In the genomic region with DNA sequence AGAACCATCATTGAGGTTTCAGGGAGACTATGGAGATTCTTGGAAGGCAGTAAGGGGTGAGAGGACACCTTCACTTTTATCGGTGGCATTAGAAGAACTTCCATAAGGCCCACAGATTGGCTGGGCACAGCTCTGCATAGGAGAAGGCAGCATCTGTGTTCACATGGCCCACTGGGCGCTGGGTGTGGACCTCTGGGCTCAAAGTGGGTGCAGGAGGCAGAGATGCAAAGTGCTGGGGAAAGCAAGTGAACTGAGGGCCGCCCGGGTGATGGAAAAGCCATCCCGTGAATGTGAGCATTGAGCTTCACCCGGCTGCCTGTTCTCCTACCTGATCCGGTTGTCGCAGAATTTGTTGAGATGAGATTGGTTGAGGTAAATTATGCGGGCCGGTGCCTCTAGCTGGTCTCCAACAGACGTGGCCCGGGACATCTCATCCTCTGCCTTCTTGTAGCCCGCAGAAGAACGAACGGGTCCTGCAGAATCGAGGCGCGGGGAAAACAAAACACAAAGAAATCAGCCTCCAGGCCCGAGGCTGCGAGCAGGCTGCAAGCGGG, we compare ENCODE assay signal across 8 mouse cellular contexts.
DNase-seq lines count a peak whose midpoint lies in the region; ATAC-seq and TF ChIP-seq lines count a peak whose summit lies in the region.

No protein-coding gene starts in this region.

- no peak for TF ChIP-seq POLR2A in heart, adult 2 months (IDR thresholded peaks at IDR 0.05; ENCODE audit: insufficient read depth, low read depth, low read length)

- H3K79me2 ChIP-seq in heart, adult 2 months (replicated peaks; ENCODE audit: control insufficient read depth, insufficient read depth, low read length) = no peaks in the 10 kb centered on the region

- no peaks in the 10 kb centered on the region for H3K36me3 ChIP-seq in heart, embryonic 11.5 days (ENCODE audit: control insufficient read depth, insufficient read depth, low read length)
- no peaks in the 10 kb centered on the region for H3K36me3 ChIP-seq in heart, adult 2 months (ENCODE audit: control insufficient read depth, insufficient read depth, low read length)
- H3K36me3 ChIP-seq in ES-E14 (ENCODE audit: control insufficient read depth, insufficient read depth, low read length, poor library complexity, severe bottlenecking) = no peaks in the 10 kb centered on the region
- no peaks in the 10 kb centered on the region for H3K36me3 ChIP-seq in hindbrain, embryonic 12.5 days
- H3K36me3 ChIP-seq in midbrain, embryonic 10.5 days = no peaks in the 10 kb centered on the region

- no peak for TF ChIP-seq EP300 in heart, adult 2 months (IDR thresholded peaks at IDR 0.05; ENCODE audit: insufficient read depth, low read depth, low read length)

- no peak overlapping the region for H3K27ac ChIP-seq in heart, embryonic 11.5 days (ENCODE audit: low read depth, low read length)
- H3K27ac ChIP-seq in heart, adult 2 months = no peak overlapping the region
- H3K27ac ChIP-seq in ES-E14 (ENCODE audit: insufficient read depth, low read depth, low read length, poor library complexity, severe bottlenecking) = no peak overlapping the region
- H3K27ac ChIP-seq in hindbrain, embryonic 12.5 days = peak overlapping the region; percentile 35; the same call in 1 of the 2 replicates
- peak overlapping the region; percentile 70 for H3K27ac ChIP-seq in midbrain, embryonic 10.5 days (replicated peaks)

- no peak for ATAC-seq in heart, embryonic 11.5 days (replicated peaks; ENCODE audit: insufficient number of reproducible peaks, low FRiP score, low TSS enrichment)
- ATAC-seq in hindbrain, embryonic 12.5 days (ENCODE audit: low FRiP score) = peak; percentile 57; the same call in 1 of the 2 replicates

- 7% methylated on average over 21 of the region's 21 CpGs for WGBS in heart, embryonic 11.5 days (ENCODE audit: insufficient replicate concordance)
- WGBS in heart, adult 2 months = 9% methylated on average over 21 of the region's 21 CpGs
- WGBS in hindbrain, embryonic 12.5 days = 4% methylated on average over 21 of the region's 21 CpGs
- 4% methylated on average over 21 of the region's 21 CpGs for WGBS in midbrain, embryonic 10.5 days

- H3K4me1 ChIP-seq in heart, embryonic 11.5 days (ENCODE audit: control insufficient read depth, insufficient read depth, low read length) = 0 out of 2 replicates have a peak, but pooled peaks cover 3% of the 10 kb centered on the region
- H3K4me1 ChIP-seq in heart, adult 2 months (ENCODE audit: control insufficient read depth, insufficient read depth, low read length) = no peaks in the 10 kb centered on the region
- peaks cover 0 to 4% of the 10 kb centered on the region in 2 experiments; a peak in 1 of 4 replicates for H3K4me1 ChIP-seq in ES-E14 (ENCODE audit: control insufficient read depth in 2 of 2, insufficient read depth in 2 of 2, low read length in 2 of 2, poor library complexity in 1 of 2)
- peaks cover 12% of the 10 kb centered on the region for H3K4me1 ChIP-seq in hindbrain, embryonic 12.5 days
- peaks cover 25% of the 10 kb centered on the region for H3K4me1 ChIP-seq in midbrain, embryonic 10.5 days

- intact Hi-C loops in heart, adult 2 months (cut with DNase I) = no loop called here

- no peak overlapping the region for H3K9ac ChIP-seq in heart, embryonic 11.5 days (ENCODE audit: low read depth, low read length)
- no peak overlapping the region for H3K9ac ChIP-seq in heart, adult 2 months (ENCODE audit: low read depth, low read length)
- H3K9ac ChIP-seq in ES-E14 (ENCODE audit: insufficient read depth, low read depth, low read length, poor library complexity, severe bottlenecking) = no peak overlapping the region
- H3K9ac ChIP-seq in hindbrain, embryonic 12.5 days = peak overlapping the region; percentile 57

- TF ChIP-seq CTCF in heart, adult 2 months (IDR thresholded peaks at IDR 0.05) = no peak

- H3K27me3 ChIP-seq in heart, embryonic 11.5 days (ENCODE audit: control insufficient read depth, insufficient read depth, low read length) = peaks cover 3% of the 10 kb centered on the region; the same call in 1 of the 2 replicates
- H3K27me3 ChIP-seq in heart, adult 2 months (ENCODE audit: control insufficient read depth, insufficient read depth, low read length) = 0 out of 2 replicates have a peak, but pooled peaks cover 5% of the 10 kb centered on the region
- H3K27me3 ChIP-seq in hindbrain, embryonic 12.5 days = no peaks in the 10 kb centered on the region
- peaks cover 27% of the 10 kb centered on the region for H3K27me3 ChIP-seq in midbrain, embryonic 10.5 days (ENCODE audit: low read depth, poor library complexity, severe bottlenecking)

- peak overlapping the region; percentile 76 for H3K4me2 ChIP-seq in heart, embryonic 11.5 days
- H3K4me2 ChIP-seq in hindbrain, embryonic 12.5 days (replicated peaks) = peak overlapping the region; percentile 79

- no peak for DNase-seq in heart, adult 2 months
- no peak for DNase-seq in ES-E14 (ENCODE audit: low read depth, low spot score)
- DNase-seq in midbrain, embryonic 10.5 days (ENCODE audit: low spot score) = no peak
- DNase-seq in right cerebral cortex, adult 2 months (ENCODE audit: low spot score in 2 of 2) = no peak
- no peak for DNase-seq in right cerebral cortex, postnatal 14 days
- DNase-seq in right cerebral cortex, postnatal 25 days = no peak

- H3K9me3 ChIP-seq in heart, embryonic 11.5 days (replicated peaks; ENCODE audit: control insufficient read depth, low read length) = no peaks in the 10 kb centered on the region
- H3K9me3 ChIP-seq in ES-E14 (ENCODE audit: control insufficient read depth, insufficient read depth, low read depth, low read length) = no peaks in the 10 kb centered on the region
- no peaks in the 10 kb centered on the region for H3K9me3 ChIP-seq in hindbrain, embryonic 12.5 days (replicated peaks)
- H3K9me3 ChIP-seq in midbrain, embryonic 10.5 days (replicated peaks) = no peaks in the 10 kb centered on the region

- H3K4me3 ChIP-seq in heart, embryonic 11.5 days (ENCODE audit: low read depth, low read length) = peak overlapping the region; percentile 48
- no peak overlapping the region for H3K4me3 ChIP-seq in heart, adult 2 months
- H3K4me3 ChIP-seq in ES-E14 (ENCODE audit: insufficient read depth in 1 of 2, low read depth in 1 of 2, low read length in 2 of 2, poor library complexity in 1 of 2, severe bottlenecking in 1 of 2) = peak overlapping the region; percentile 64 to 67
- peak overlapping the region; percentile 52 for H3K4me3 ChIP-seq in hindbrain, embryonic 12.5 days
- H3K4me3 ChIP-seq in midbrain, embryonic 10.5 days = peak overlapping the region; percentile 64

- in situ Hi-C loops in ES-E14 (cut with MboI; ENCODE audit: low sequenced_read_pairs in 2 of 2, unreplicated experiment in 2 of 2) = no loop called here

TF ChIP-seq in ES-E14, 5 proteins besides CTCF, POLR2A, EP300 and RAD21:
- TF ChIP-seq CHD2 (IDR thresholded peaks at IDR 0.05; ENCODE audit: low read depth, low read length) (no peak), HCFC1 (IDR thresholded peaks at IDR 0.05; ENCODE audit: borderline replicate concordance, insufficient read depth, low read length) (no peak), ZNF384 (IDR thresholded peaks at IDR 0.05; ENCODE audit: low read depth, low read length) (no peak), MAFK (IDR thresholded peaks at IDR 0.05; ENCODE audit: insufficient read depth, low read depth, low read length) (no peak), ZC3H11A (IDR thresholded peaks at IDR 0.05; ENCODE audit: borderline replicate concordance, low read depth, low read length) (no peak)
TF ChIP-seq in ES-E14: peak in this region for 0.

Comparison
In these comparisons a context has a peak if more than half of its experiments do, and no peak if none do; other contexts are left out.
1. H3K27ac ChIP-seq: peak in hindbrain, embryonic 12.5 days (single experiment) and midbrain, embryonic 10.5 days (single experiment); none in heart, embryonic 11.5 days (single experiment), heart, adult 2 months (single experiment) and ES-E14 (single experiment).